Mouse (Mus musculus): ENCODE measurements around the gene Thtpa. TPM values are rescaled to one million over a fixed set of nuclear protein-coding genes. Genes with fewer than 3 reads are reported as not detected.

Thtpa gene
- polyA plus RNA-seq, 1 experiment from 2014 or later: 8.8 TPM

DNA sequence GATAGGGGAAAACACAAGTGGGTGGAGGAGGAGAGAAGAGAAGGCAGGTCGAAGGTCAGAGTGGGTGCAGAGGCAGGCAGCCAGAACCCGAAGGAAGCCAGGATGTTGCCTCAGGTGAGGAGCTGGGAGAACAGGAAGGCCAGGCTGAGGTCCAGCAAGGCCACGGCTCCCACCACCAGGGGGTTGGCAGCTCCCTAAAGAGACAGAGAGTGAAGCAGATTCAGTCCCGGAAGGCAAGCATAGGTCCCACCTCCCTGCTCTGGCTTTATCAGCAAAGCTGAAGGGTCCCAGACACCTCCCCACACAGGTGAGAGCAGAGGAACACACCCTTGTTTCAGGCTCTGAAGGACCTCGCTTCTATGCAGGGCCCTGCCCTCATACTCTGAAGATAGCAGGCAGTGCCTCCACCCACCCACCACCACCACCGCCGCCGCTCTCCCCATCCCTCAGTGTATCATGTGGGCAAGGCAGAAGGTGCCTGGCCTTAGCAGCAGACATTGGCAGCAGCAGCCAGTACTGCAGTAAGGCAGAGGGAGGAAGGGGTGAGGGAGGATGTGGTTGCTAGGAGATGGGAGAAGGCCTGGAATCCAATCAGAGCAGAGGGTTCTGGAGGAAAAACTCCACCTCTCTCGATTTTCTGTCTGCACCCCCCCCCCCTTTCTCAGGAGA is 13.8 kb downstream of the Thtpa start:
- Histone ChIP-seq H3K27ac (ENCODE audit: low read depth, low read length) (no peak overlapping the region), H3K36me3 (ENCODE audit: control insufficient read depth, insufficient read depth) (peaks cover 11% of the 10 kb centered on the region), H3K9me3 (ENCODE audit: control insufficient read depth) (no peaks in the 10 kb centered on the region), H3K9ac (ENCODE audit: low read depth, low read length) (no peak overlapping the region), H3K4me1 (replicated peaks; ENCODE audit: control insufficient read depth, insufficient read depth, low read length) (peaks cover 13% of the 10 kb centered on the region; the same call in 1 of the 2 replicates), H3K4me3 (ENCODE audit: low read depth, low read length) (no peak overlapping the region), H3K27me3 (replicated peaks; ENCODE audit: control insufficient read depth, insufficient read depth, low read length) (peaks cover 5% of the 10 kb centered on the region; the same call in 1 of the 2 replicates), H3K4me2 (replicated peaks; ENCODE audit: low read depth) (peak overlapping the region; percentile 17)
- peak; percentile 40 for TF ChIP-seq CTCF (IDR thresholded peaks at IDR 0.05; ENCODE audit: low read depth)
- WGBS: 23% methylated on average over 9 of the region's 9 CpGs
- ATAC-seq: no peak

- ATAC-seq: no peak
- Histone ChIP-seq H3K9me3 (ENCODE audit: control insufficient read depth) (no peaks in the 10 kb centered on the region), H3K27me3 (replicated peaks; ENCODE audit: control insufficient read depth, insufficient read depth, low read length) (peaks cover 13% of the 10 kb centered on the region; the same call in 1 of the 2 replicates), H3K4me1 (replicated peaks; ENCODE audit: control insufficient read depth, insufficient read depth, low read length) (peaks cover 14% of the 10 kb centered on the region; the same call in 1 of the 2 replicates), H3K4me2 (replicated peaks; ENCODE audit: low read depth) (no peak overlapping the region; the same call in 1 of the 2 replicates), H3K4me3 (ENCODE audit: low read depth, low read length) (no peak overlapping the region), H3K9ac (ENCODE audit: low read depth, low read length) (no peak overlapping the region), H3K27ac (ENCODE audit: low read depth, low read length) (no peak overlapping the region), H3K36me3 (ENCODE audit: control insufficient read depth, insufficient read depth) (peaks cover 3% of the 10 kb centered on the region; the same call in 1 of the 2 replicates)
- WGBS: 36% methylated on average over 21 of the region's 21 CpGs
- TF ChIP-seq CTCF (IDR thresholded peaks at IDR 0.05; ENCODE audit: low read depth): no peak
These were observed 14.7 kb downstream of the Thtpa start for GRCm38 (mm10) chr14:55109048-55109873.

- H3K9ac ChIP-seq (ENCODE audit: low read depth, low read length): no peak overlapping the region
- no peak for TF ChIP-seq CTCF (IDR thresholded peaks at IDR 0.05; ENCODE audit: low read depth)
- no peak for ATAC-seq
- H3K27me3 ChIP-seq (replicated peaks; ENCODE audit: control insufficient read depth, insufficient read depth, low read length): peaks cover 17% of the 10 kb centered on the region; the same call in 1 of the 2 replicates
- H3K36me3 ChIP-seq (ENCODE audit: control insufficient read depth, insufficient read depth): no peaks in the 10 kb centered on the region
- H3K4me3 ChIP-seq (ENCODE audit: low read depth, low read length): no peak overlapping the region
- H3K9me3 ChIP-seq (ENCODE audit: control insufficient read depth): no peaks in the 10 kb centered on the region
- 48% methylated on average over 9 of the region's 9 CpGs for WGBS
- no peak overlapping the region for H3K4me2 ChIP-seq (replicated peaks; ENCODE audit: low read depth)
- no peak overlapping the region for H3K27ac ChIP-seq (ENCODE audit: low read depth, low read length)
- H3K4me1 ChIP-seq (replicated peaks; ENCODE audit: control insufficient read depth, insufficient read depth, low read length): peaks cover 17% of the 10 kb centered on the region; the same call in 1 of the 2 replicates
These were observed 15.5 kb downstream of the Thtpa start for GRCm38 (mm10) chr14:55110076-55110475.

- Histone ChIP-seq H3K27ac (ENCODE audit: low read depth, low read length) (no peak overlapping the region), H3K9ac (ENCODE audit: low read depth, low read length) (no peak overlapping the region), H3K27me3 (replicated peaks; ENCODE audit: control insufficient read depth, insufficient read depth, low read length) (peaks cover 33% of the 10 kb centered on the region), H3K4me1 (replicated peaks; ENCODE audit: control insufficient read depth, insufficient read depth, low read length) (peaks cover 20% of the 10 kb centered on the region; the same call in 1 of the 2 replicates), H3K9me3 (ENCODE audit: control insufficient read depth) (no peaks in the 10 kb centered on the region), H3K36me3 (ENCODE audit: control insufficient read depth, insufficient read depth) (no peaks in the 10 kb centered on the region), H3K4me3 (ENCODE audit: low read depth, low read length) (no peak overlapping the region), H3K4me2 (replicated peaks; ENCODE audit: low read depth) (no peak overlapping the region)
- WGBS: 56% methylated on average over 2 of the region's 2 CpGs
- no peak for TF ChIP-seq CTCF (IDR thresholded peaks at IDR 0.05; ENCODE audit: low read depth)
- no peak for ATAC-seq
These were observed 17.1 kb downstream of the Thtpa start for GRCm38 (mm10) chr14:55111720-55112119.

DNA sequence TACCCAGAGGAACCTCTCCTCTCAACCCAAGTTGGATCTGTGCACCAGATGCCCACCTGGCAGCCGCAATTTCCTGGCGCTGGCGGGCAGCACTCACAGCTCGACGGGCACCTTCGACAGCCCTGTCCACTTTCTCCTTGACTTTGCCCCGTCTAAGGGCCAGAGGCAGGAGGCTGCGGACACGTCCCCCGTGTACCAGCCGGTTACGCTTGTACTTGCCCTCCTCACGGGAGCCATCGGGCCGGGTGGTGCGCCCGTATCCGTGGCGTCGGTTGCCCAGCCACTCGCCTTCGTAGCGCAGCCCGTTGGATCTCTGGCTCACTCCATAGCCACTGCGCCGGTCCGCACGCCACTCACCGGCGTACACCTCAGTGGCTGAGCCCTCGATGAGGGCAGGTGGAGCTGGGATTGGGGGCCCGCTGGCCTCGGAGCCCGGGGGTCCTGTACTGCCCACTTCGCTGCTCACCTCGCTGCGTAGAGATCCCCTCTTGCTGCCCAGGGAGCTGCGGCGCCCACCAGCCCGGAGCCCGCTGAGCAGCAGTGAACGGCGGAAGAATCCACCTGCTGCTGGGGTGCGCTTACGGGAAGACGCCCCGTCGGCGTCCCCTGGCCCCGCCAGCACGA is 18.9 kb downstream of the Thtpa start:
- Histone ChIP-seq H3K27ac (ENCODE audit: low read depth, low read length) (no peak overlapping the region), H3K4me3 (ENCODE audit: low read depth, low read length) (peak overlapping the region; percentile 51; the same call in 1 of the 2 replicates), H3K27me3 (replicated peaks; ENCODE audit: control insufficient read depth, insufficient read depth, low read length) (peaks cover 41% of the 10 kb centered on the region), H3K9me3 (ENCODE audit: control insufficient read depth) (no peaks in the 10 kb centered on the region), H3K4me2 (replicated peaks; ENCODE audit: low read depth) (peak overlapping the region; percentile 95), H3K36me3 (ENCODE audit: control insufficient read depth, insufficient read depth) (no peaks in the 10 kb centered on the region), H3K9ac (ENCODE audit: low read depth, low read length) (no peak overlapping the region), H3K4me1 (replicated peaks; ENCODE audit: control insufficient read depth, insufficient read depth, low read length) (0 out of 2 replicates have a peak, but pooled peaks cover 9% of the 10 kb centered on the region)
- no peak for TF ChIP-seq CTCF (IDR thresholded peaks at IDR 0.05; ENCODE audit: low read depth)
- WGBS: 57% methylated on average over 51 of the region's 51 CpGs
- no peak for ATAC-seq

All from intestine, postnatal 0 days (tissue).